Mouse (Mus musculus) cerebellum, adult 18-20 months (tissue): ENCODE measurements at regions not wholly inside any gene's neighbourhood (a gene's known extent, or its start where the extent isn't known, plus 50 kb on each side); places are given as distances from the start of the nearest gene placed in this dataset.

Source experiments
- DNase-seq, 2 experiments: peaks; one replicate each; pipeline ENCODE4 v3.0.0; 2021

DNA sequence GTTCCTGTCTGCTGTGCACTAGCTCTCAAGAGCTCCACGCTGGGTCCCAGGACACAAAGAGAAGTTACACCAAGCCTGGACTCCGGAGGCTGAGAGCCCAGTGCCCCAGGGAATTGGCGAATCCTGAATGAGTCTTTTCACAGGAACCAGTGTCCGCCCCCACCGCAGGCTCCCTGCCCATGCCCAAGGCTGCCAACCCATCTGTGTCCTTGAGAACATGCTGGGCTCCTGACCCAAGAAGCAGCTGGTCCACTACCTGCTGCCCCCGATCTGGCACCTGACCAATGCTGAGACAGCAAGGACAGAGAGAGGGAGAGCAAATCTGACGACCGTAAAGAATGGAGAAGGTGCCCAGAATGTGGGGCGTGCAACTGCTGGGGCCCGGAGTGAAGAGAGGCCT, 85.2 kb upstream of the Cplx2 start:
- peak; percentile 96 to 98 for DNase-seq

DNA sequence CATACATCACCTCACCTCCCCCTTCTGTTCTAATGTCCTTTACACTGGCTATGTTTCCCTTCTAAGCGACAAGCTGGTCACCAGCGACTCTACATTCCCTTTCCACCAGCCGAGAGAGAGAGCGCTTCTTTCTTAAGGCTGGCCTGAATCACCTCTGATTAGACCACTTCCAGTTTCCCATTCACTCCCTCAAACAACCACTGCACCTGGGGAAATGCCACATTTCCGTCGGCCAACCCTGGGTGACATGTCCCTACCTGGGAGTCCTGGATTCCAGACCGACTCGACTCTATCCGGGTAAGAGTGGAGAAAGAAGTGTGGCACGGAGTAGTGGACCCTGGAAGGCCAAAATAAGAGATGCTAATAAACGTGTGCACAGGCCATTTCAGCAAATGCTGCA, 84.5 kb upstream of the Cplx2 start:
- DNase-seq = no peak

DNA sequence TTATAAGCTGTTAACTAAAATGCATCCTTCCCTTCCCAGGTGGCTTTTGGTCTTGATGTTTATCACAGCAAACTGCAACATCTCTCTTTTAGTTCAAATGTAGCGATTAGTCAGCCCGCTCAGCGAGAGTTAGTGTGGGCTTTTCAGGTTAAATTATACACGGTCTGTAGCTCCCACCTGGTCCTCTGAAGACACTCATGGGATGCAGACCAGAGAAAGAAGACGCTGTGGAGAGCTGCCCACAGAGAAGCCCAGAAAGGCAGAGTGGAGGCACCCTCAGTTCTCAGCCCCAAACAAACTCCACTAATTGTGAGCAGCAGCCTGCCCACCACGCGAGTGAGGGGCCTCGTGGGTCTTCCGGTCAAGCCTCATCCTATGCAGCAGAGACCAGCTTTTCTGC, 81.1 kb upstream of the Cplx2 start:
- DNase-seq = peak; percentile 66 to 73

DNA sequence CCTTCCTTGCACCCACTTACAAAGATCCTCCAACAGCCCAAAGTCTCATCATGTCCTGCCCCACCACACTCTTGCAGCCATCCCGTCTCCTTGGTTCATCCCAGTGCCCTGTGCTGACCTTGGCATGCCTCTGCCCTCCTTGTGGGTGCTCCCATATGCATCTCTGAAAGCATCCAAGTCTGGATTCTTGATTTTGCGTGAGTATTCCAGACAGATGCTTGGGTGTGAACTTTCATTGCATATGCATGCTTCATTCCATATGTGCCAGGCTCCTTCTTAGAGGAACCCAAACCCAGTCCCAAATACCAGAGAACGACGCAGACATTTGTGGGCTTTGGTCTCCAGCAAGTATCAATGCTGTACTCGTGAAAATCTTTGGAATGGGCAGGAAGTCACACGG, 78.8 kb upstream of the Cplx2 start:
- no peak for DNase-seq

DNA sequence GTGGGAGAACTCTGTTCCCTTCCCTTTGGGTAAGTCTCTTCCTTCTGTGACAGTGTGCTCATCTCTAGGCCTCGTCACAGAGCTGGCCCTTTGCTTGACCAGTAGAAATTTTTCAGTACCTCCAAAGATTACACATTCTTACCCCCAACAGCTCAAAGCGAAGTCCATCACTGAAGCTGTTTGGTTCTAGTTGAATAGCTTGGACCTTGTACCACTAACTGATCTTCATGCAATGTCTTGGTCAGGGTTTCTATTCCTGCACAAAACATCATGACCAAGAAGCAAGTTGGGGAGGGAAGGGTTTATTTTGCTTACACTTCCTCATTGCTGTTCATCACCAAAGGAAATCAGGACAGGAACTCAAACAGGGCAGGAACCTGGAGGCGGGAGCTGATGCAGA, 78.1 kb upstream of the Cplx2 start:
- no peak for DNase-seq

DNA sequence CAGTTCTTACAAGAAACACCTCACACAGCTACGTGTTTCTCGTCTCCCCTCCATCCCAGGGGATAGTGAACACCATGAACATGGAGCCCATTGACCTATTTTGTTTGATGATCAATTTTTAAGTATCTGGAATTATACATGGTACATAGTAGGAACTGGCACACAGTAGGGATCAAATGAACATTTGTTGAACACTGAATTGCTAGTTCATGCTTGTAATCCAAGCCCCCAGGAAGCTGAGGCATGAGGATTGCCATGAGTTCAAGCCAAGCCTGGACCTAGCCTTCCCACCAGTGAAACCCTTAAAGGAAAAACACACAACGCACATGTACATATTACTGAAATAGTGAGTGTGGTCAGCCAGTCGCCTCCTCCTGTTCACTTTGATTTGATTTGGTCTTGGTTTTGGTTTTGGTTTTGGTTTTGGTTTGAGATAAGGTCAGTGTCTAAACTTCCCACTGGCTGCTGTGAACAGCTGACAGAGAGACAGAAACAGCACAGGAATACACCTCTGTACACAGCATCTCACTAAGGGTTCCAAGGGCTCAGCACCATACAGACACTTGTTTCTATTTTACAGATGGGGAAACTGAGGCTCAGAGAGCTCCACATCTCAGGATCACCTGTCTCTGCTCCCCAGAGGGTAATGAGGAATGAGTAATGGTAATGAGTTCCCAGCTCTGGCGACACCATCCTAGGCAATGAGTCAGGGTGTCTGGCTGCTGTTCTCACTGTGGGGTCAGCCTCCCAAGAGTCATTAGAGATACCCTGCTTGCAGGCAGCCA, 75.5 kb upstream of the Cplx2 start:
- no peak for DNase-seq

DNA sequence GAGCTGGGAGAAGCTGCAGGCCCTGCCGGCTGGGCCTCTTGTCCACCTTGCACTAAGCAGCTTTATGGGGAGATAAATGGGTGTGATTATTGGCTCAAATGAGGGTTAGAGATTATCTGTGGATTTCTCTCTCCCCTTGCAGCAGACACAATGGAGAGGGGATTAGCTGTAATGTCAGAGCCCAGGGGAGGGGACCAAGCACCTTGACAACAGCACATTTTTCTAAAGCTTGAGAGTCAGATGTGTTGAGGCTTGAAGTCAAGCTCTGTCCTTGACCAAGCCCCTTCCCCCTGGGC, 74.9 kb upstream of the Cplx2 start:
- DNase-seq = no peak

DNA sequence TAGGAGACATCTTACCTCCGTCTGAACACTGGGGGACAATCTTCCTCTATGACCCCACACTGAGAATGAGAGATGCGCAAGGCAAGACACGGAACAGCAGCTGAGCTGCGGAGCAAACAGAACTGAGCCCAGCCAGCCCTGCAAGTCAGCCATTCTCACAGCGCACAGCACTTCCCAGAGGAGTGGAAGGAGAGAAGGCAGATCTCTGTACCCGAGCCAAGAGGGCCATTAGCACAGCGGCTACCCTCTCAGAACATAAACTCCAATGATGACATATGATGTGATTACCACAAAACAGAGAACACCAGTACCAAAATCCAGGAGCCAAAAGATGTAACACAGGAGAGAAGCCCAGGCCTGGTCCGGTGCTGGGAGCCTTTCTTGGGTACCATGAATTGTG, 72.3 kb upstream of the Cplx2 start:
- no peak for DNase-seq

DNA sequence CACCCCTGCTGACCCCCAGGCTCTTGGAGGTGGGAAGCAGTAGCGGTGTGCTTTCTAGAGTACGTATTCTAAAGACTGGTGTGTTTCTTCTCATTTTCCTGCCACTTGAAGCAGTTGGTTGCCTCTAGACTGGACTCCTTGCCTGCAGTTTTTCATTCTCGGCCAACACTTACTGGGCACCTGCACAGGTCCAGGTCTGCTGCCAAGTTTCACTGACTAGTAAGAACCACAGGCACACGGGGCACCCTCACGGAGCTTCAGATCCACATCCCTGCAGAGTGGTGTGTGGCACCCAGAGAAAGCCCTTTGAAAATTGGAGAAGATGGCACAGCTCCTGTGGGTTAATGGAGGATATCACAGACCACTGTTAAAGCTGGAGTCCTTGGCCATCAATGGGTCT, 71.9 kb upstream of the Cplx2 start:
- peak; percentile 64 to 69 for DNase-seq

DNA sequence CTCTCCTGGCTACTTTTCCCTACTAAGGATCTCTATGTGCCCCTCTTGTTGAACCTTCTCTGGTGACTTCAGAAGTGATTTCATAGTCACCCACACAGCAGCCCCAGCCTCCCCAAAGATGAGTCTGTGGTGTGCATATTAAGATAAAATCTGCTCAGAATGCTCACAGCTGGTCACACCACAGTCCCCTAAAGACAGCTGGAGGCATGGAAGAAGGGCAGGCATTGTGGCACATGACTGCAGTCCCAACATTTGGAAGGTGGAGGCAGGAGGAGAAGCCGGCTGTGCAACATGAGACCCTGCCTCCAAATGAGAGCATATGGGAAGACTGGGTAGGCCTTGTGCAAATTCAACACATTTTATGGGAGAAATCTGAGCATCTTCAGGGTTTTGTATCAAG, 70.0 kb upstream of the Cplx2 start:
- DNase-seq = no peak

DNA sequence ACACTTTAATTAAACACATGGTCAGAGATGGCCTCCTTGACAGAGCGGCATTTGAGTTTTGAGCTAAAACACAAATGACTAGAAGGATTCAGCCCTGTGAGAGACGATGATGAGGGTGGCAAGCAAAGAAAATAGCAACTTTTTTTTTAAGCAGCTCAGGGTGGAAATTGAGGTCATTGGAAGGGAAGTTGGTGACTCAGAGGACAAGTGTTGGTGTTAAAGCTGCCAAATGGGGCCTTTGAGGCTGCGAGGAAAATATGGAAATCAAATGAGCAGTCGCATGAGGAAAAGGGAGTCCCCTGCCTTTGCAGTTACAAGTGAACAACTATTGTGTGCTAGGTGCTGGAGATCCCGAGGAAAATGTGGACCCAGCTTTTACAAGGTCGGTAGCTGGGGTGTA, 69.5 kb upstream of the Cplx2 start:
- peak in 1 of 2 experiments; percentile 36 for DNase-seq

DNA sequence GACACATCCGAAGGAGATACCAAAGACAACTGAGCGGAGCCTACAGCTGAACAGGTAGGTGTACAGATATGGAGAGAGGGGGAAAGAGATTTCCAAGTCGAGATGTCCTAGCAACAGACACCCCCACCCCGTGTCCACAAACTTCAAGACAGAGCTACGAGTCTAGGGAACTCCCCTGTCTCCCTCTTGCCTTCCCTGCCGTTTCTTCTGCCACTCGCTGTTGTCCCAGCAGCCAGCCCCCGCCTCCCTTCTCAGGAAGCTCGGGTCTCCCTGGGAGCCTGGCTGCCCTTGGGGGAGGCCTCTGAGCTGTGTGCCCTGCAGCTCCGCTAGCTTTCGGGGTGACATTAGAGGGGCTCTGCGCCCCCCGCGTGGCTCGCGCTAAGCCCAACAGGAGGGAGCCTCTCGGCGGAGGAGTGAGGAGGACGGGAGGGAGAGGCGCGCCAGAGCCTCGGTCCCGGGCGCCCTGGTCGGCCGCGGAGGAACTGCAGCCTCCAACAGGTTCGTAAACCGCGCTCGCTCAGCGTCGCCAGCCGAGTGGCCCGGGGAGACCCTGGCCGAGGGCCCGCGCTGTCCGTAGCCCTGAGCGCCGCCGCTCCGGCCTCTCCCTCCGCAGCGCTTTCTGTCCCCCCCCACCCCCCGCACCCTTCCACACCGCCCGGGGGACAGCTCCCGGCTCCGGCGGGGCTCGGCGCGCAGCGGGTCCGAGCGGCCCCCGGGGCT, 68.6 kb upstream of the Cplx2 start:
- DNase-seq = peak; percentile 62 to 75

DNA sequence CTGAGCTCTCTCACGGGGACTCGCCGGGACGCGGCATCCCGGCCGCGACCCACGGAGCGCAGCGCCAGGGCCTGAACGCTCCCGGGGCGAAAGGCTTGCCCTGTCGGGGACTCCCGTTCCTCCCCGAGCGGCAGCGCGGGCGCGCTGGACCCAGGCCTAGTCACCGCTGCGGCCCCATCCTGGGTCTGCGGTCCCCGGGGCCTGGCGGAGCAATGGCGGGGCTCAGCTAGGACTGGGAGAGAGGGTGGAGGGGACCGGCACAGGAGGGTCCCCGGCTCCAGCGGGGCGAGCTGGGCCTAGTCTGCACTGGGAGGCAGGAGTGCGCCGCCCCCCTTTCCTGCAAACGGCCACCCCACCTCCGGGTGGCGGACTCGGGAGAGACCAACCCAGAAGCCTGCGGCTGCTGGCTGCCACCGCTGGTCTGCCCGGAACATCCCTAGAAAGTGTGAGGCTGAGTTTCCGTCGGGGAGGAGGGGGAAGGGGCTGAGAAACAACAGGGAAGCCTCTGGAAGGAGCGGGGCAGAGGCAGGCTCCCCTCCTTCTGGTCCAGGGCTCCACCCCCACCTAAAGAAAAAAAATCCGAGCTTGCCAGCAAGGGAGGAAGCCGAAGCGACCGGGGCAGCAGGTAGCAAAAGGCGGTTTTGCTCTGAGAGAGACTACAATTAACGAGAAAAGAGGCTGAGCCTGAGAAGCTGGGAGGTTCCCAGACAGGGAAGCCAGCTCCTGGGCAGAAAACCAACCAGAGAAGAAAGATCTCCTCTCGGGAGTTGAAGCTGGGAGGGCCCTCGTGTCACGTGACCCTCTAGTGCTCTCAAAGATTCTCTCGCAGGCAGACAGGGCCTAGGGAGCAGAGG, 67.9 kb upstream of the Cplx2 start:
- DNase-seq = peak; percentile 86 to 93

DNA sequence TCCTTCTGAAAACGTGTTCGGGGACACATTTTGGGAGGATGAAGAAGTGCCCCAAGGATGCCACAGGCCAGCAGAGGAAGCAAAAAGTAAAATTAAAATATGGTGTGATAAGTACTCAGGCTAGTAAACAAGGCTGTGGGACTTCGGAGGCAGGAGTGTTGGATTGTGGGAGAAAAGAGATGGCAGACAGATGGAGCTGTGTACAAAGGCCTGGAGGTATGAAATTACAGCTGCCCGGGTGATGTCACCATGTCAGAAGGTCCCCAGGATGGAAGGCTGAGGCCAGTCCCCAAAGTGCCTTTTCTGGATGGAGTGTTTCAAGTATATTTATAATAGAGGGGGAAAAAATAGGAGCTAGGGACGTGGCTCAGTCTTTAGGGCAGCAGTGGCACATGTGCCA, 66.9 kb upstream of the Cplx2 start:
- DNase-seq = no peak

DNA sequence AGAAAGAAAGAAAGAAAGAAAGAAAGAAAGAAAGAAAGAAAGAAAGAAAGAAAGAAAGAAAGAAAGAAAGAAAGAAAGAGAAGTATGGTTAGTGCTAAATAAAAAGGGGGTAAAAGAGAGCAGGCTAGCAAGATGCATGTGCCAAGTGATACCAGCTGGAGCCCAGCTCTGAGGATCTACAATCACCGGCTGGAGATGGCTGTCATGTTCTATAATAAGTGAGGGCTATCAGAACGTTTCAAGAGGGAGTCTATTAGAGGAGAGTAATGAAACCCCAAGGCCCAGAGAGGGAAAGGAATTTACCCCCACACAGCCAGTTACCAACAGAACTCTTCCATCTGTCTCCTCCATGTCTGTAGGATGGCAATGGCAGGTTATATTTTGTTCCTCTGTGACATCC, 62.6 kb upstream of the Cplx2 start:
- DNase-seq = no peak

DNA sequence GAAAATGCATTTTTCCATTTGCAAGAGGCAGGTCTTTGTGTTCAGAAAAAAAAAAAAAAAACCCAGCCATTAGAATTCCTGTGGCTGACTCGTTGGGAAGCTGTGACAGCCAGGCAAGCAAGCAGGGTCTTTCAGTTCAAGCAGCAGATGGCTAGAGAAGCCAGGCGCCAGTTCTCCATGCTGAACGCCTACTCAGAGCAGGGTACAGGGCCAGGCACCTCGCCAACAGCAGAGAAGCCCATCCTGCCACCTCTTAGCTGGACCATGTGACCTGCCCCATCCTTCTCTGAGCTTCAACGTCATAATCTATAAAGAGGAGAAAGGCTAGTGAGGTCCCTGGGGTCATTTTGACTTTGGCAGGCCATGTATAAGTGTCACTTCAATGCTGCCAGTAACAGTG, 61.8 kb upstream of the Cplx2 start:
- DNase-seq = peak; percentile 90 to 91

DNA sequence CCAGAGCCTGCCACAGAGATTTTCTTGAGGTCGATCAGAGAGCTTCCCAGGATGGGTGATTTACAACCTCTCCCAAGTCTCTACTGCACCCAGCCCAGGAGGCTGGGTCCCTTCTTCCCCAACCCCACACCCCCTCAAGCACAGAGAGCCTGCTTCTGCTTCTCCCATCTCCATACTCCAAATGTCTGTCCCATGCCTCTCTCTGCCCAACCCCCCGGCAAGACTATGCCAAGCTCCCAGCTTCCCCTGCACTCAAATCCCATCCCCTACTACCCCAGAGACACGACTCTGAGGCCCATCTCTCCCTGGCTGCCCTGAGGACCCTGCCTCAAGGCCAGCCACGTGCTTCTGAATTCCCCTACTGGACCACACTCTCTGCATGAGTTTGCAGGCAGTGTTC, 61.0 kb upstream of the Cplx2 start:
- no peak for DNase-seq

DNA sequence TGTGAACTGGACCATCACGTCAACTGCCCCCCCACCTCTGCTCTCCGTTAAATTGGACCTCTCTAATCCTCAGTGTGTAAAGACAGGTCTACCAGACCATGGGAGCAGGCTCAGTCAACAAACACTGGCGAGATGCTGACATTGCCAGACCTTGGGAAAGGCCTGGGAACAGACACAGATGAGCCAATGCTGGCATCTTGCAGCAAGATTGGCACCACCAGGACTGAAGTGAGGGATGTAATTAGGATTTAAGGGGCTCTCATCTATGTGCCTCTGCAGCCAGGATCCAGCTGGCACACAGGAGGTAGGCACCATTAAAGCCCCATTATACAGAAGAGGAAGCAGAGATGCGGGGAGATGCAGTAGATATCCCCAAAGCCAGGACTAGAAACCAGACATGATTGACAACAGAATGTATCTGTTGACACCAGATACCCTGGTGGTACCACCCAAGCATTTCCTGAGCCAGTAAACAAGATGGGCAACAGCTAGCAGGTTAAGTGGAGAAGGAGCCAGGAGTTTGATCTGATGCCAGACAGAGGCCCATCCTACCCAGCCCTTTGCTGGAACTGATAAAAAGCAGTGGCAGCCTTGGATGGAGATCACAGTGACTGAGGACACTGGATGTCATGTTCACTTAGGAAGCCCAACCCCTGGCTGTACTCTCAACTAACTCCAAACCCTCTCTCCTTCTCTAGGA, 59.7 kb upstream of the Cplx2 start:
- DNase-seq = no peak

DNA sequence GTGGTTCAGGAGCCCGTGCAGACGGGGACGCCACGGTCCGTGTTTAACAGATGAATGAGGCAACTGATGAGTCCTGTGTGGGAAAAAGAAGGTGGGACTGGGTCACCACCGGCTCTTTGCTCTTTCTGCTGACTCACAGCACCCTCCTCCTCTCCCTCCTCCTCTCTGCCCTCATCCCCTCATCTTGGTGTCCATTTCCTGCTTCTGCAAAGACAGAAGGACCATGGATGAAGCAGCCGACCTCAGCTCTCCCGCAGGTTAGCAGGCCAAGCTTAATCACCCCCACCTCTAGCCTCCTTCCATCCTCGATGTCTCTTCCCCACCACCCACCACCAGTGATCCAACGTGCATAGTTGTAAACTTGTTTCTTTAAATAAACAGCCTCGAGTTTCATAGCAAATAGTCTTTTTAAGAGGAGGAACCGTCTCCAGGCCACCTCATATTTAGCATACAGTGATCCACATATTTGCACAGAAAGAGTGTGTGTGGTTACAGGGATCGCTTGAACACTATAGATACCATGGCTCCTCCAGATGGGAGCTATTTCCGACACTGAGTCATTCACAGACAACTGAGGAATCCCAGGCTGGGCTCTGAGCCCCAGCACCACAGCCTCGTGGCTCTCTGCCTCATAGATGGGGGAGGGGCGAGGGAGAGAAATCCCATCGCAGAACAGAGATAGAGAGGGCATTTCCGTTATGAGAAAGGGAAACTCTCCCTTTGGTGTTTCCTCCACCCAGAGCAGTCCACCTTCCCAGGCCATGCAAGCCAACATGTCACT, 58.6 kb upstream of the Cplx2 start:
- peak; percentile 62 for DNase-seq

DNA sequence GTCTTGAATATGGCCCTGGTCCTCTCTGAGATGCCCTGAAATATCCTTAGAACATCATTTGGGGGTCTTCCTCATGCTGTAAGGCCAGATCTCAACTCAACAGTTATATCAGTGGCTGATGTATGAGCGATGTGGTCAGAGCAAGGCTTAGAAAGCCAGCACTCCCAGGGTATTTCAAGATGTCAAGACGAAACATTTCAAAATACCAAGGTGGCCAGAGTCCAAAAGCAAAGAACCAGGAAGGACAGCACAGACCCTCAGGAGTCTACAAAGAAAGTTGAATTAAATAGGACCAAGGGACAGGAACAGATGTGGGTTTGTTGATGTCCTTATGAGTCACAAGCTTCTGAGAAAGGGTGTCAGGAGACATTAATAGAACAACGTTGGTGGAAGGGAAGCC, 55.8 kb upstream of the Cplx2 start:
- no peak for DNase-seq

DNA sequence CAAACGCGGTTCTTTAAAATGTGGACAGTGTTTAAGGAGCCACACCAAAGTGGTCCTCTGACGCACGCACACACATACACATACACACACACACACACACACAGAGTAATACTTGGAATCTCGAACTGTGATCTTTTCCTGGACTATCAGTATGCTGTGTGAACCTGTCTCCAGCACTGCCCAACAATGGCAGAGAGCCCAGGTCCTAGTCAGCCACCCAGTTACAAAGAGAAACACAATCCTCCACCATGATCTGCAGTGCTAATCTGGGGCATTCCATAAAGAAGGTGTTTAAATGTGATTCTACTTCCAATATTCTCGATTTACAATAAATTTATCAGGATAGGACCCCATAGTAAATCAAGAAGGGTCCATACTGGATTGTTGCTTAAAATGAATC, 54.2 kb upstream of the Cplx2 start:
- peak in 1 of 2 experiments; percentile 66 for DNase-seq

DNA sequence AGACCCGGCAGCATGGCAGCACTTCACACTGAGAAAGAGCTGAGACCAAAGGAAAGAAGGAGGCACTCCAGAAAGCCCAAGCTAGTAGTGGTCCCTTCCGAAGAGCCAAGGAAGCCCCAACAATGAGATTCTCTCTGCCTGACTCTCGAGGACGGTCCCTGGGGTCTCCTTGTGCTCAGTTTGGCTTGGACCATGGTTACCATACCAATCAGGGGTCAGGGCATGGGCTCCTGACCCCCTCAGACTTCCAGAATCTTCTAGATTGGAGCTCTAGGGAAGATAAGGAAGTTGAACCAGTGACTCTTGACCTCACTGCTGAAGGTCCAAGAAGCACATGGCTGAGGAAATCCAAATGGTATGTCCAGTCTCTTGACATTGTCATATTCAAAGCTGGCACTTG, 53.0 kb upstream of the Cplx2 start:
- DNase-seq = no peak

DNA sequence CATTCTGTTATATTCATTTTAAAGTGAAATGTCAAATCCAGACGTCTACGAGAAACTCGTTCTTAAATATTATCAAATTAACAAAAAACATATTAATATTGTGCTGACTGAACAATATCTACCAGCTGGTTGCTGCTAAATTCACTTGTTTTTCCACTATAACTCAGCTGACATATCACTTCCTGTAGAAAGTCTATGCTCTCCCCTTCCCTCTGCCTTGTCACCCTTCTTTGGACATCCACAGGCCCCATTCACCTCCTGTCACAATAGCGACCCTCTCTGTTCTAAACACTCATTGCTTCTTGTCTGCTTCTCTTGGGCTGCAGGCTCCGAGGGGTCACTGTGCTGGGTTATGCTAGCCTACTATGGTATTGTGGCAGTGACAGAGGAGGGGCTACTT, 52.5 kb upstream of the Cplx2 start:
- no peak for DNase-seq
